Mouse (Mus musculus) spleen, postnatal 10 days (tissue): ENCODE measurements at regions not wholly inside any gene's neighbourhood (a gene's known extent, or its start where the extent isn't known, plus 50 kb on each side); places are given as distances from the start of the nearest gene placed in this dataset.

ENCODE experiments used
- DNase-seq, 2 experiments: peaks; one replicate each; pipeline ENCODE4 v3.0.0; 2021 to 2022; ENCODE audit warnings: low spot score in 2 of 2

- no peak for DNase-seq
Observed at GRCm38 (mm10) chr9:86961663-86962062, 53.7 kb upstream of the Ripply2 start.

DNA sequence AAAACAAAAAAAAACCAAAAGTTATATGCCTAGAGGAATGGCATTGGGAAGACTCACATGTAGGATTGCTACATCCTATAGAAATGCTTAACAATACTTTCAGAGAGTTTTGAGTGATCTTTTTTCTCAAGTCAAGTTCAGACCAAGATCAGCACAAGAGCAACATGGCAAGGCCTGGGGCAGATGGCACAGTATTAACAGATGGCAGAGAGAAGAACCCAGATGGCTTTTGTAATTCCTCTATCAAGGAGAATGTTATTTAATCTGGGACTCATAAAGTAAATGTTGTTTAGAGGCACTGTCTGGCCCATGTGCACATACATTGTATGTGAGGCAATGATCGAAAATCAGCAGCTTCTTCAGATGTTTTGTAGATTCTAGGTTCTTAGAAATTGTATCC lies 58.3 kb upstream of the Ripply2 start:
- no peak for DNase-seq

DNA sequence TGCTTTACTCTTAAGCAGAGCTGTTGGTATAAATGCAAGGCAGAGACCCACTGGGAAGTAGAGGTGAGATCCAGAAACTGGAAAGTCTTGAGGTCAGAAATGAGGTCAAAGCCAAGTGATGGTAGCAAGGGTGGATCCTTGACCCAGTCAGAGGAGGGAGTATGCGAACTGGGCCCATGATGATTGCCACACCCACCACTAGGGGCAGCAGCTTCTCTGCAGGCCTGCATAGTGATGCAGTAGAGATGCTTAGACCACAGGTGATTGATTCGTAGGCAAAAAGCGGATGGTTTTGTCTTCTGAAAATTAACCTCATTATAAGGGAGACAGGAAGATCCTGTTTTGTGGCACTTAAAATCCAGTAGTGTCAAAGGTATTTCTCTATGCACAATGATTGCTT lies 59.6 kb upstream of the Ripply2 start:
- DNase-seq = peak in 1 of 2 experiments; percentile 15

DNA sequence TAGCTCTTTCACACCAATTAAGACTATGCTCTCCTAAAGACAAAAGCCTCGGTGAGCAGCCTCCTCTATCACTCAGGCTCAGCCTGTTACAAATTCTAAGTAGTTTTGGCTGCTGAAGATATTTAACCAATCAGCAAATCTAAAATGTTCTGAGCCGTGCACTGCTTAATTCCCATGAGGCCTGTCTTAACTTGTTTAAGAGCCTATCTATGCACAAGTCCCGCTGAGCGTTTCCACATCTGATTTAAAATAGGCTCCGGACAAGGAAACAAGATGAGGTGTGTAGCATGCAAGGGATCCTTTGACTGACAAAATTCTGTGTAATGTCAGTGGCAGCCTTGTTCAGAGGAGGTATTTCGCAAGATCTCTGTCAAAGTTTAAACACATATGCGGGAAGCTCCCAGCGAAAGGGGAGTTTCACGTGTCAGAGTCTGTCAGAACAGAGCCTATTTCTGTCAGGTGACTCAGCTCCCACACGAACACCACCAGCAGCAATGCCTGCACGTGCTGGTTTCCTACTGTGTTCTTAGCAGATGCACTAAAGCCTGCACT lies 63.3 kb upstream of the Ripply2 start:
- no peak for DNase-seq

DNA sequence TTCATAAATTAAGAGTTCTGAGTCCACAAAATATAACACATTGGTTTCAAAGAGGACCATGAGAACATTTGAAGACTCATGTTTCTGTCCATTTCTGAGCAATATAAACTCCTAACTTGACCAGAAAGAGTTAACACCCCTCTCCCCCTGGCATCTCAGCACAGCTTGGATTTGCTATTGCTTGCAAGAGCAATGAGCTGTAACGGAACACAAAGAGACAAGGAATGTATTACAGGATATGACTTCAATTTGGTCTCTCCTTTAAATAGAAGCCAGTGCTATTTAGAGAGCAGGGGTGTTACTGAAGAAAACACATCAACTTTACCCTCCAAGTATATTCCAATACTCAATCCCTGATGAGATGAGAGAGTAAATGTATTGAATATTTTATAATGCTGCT lies 65.5 kb upstream of the Ripply2 start:
- DNase-seq = no peak

- no peak for DNase-seq
Observed at GRCm38 (mm10) chr9:86931196-86931595, 50.7 kb upstream of the Snap91 start.
